Mouse (Mus musculus): ENCODE data around the gene Spdye4c.

Gene Spdye4c

GRCm38 (mm10) chr2:128592301-128592700 is 1.3 kb downstream of the Spdye4c start:
- in situ Hi-C loops (cut with MboI; ENCODE audit: low sequenced_read_pairs): no loop called here

GRCm38 (mm10) chr2:128601534-128601933 is 10.5 kb downstream of the Spdye4c start:
- in situ Hi-C loops (cut with MboI; ENCODE audit: low sequenced_read_pairs): no loop called here

DNA sequence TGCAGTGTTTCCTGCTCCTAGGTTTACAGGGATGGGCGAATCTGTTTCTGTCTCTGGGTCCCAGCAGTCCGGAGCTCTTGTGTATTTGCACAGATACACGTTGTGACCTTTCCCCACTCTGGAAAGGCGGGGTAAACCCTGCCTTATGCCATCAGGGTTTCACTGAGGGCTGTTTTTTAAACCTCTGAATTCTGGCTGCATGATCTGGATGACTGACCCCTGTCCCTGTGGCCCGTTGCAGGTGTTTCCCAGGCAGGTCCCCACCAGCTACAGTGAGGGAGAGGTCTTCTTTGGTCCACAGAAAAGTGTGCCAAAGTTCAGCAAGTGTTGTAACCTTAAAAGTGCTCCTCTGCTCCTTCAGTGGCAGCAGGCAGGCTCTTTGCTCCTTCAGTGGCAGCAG is 18.3 kb downstream of the Spdye4c start:
- in situ Hi-C loops (cut with MboI; ENCODE audit: low sequenced_read_pairs): no loop called here

GRCm38 (mm10) chr2:128611178-128611577 is 20.2 kb downstream of the Spdye4c start:
- in situ Hi-C loops (cut with MboI; ENCODE audit: low sequenced_read_pairs): no loop called here

DNA sequence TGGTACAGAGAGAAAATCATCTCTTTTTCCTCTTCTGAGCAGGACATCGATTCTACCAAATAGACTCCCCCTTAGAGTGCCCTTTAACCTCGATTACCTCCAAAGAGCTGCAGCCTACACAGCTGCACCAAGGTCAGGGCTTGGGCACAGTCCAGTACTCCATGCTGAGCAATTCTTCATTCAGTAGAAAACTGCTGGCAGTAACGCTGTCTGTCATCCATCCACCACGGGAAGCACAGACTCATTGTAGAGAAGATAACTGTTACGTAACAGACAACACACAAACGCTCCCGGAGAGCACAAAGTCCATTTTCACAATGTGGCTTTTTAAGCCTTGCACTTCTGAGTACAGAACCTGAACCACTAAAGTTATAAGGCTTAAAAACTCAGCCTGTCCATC is 21.3 kb downstream of the Spdye4c start:
- in situ Hi-C loops (cut with MboI; ENCODE audit: low sequenced_read_pairs): no loop called here

DNA sequence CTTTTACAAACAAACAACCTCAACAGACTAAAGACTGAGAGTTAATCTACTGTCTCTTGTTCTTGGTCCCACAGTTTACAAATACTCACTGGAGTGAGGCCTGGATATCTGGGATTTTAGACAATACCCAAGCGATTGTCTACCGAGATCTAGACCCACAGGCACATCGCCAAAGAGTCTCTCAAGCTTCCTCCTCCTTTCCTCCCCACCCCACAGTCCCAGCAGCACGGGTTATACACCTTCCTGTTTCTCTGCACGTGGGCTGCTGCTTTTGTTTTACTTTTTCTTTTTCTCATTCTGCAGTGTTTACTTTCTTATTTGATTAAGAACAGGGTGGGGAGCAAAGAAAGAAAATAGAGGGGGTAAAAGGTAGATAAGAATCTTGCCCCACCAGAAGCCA is 22.4 kb downstream of the Spdye4c start:
- in situ Hi-C loops (cut with MboI; ENCODE audit: low sequenced_read_pairs): no loop called here

DNA sequence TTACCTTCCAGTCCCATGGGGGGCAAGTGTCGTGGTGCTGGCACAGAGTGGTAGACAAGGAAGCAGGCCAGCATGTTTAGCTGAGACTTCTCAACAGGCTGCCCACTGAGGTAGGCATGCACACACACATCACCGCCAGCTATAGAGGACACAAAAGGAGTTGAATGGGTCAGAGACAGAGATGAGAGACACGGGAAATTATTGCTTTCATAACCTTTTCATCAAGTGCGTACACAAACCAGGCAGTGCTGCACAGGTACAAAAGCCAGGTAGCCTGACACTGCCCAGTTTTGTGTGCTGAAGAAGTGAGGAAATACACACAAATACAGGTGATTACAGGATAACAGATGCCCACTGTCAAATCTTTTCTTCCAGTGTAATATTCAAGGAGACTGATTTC is 24.4 kb downstream of the Spdye4c start:
- in situ Hi-C loops (cut with MboI; ENCODE audit: low sequenced_read_pairs): no loop called here

GRCm38 (mm10) chr2:128620578-128620977 is 29.6 kb downstream of the Spdye4c start:
- in situ Hi-C loops (cut with MboI; ENCODE audit: low sequenced_read_pairs): no loop called here

Measured in CH12F3 (cell line).